Mouse (Mus musculus) activated CD4-positive, CD25-positive, alpha-beta regulatory T cell, adult 4 months (primary cell): ENCODE measurements around the gene Naga. TPM values are rescaled to one million over a fixed set of nuclear protein-coding genes. Genes with fewer than 3 reads are reported as not detected.
A peak's percentile ranks its signal among the peaks of the same experiment; 100 is the strongest.

Experiments
- ATAC-seq: one replicate; pipeline ENCODE4 v1.8.0; 2017
- polyA plus RNA-seq, 2 experiments: library from polyadenylated mRNA; unstranded; fragments of 100-300 nt; shearing (Covaris generic); gene quantifications; one replicate each; pipeline ENCODE4 v1.2.1; 2017

Gene Naga
- polyA plus RNA-seq, 2 experiments from 2014 or later, result 44.2 to 63.7 TPM

GRCm38 (mm10) chr15:82354126-82354945, 15.6 kb upstream of the Naga start, which contains the start of gene Ndufa6:
Ndufa6 (minus strand) TSS chr15:82354322.
- peak; percentile 98 for ATAC-seq

- no peak for ATAC-seq
Measured at GRCm38 (mm10) chr15:82353745-82354113, 15.0 kb upstream of the Naga start.

DNA sequence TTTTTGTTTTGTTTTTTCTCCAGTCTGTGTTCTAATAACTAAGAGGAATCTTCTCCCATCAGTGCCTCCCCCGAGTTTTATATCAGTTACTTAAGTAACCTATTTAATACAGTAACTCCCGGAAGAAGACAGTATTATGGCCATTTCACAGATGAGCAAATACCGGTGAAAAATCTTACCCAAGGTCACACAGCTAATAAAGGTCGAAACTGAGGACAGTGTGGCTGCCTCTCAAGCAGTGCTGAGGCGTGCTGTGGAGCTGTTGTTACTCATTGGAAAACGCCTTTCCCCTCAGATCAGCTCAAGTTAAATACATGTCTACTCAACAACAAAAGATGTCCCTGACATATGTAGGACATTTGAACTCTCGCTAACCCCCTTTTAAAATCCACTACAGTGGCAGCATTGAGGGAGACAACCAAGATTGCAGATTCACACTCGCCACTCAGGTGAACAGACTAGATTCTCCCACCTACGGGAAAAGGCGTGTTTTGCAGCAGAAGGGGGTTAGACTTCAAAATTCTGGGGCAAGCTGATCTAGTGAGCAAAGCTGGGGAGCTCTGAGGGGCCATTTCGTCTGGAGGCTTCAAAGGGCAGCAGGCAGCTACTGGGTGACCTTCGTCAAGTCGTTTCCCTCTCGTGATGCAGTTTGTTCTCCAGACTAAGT, 14.5 kb upstream of the Naga start:
- no peak for ATAC-seq

DNA sequence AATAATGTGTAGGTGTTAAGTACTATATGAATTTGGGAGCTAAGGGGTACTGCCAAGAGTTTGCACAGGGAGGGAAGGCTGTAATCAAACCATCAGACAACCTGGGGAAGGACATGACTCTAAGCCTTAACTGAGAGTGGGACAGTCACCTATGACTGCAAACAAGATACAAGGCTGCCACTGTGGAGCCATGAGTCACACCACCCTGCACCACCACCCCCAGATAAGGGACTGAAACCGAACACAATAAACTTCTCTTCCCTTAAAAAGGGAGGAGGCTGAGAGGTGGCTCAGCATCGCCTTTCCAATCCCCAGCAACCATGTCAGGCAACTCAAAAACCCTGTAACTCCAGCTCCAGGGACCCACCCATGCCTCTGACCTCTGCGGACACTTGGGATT, 12.8 kb upstream of the Naga start:
- ATAC-seq, result no peak

DNA sequence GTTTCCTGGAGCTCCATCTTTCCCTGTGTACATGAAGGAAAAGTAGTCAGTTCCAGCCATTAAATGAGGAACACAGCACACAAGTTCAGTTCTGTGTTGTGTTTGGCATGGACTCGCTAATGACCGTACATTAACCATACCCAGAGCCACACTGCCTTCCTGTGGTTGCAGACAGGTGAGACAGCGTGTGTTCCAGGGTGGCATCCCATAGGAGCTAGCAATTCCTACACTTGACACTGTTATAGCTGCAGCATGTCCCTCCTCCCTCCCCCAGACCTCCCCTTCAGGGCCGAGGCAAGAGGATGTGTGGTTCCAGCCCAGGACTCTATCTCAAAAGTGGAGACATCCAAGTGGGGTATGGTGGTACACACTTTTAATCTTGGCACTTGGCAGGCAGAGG, 11.6 kb upstream of the Naga start:
- ATAC-seq, result no peak

GRCm38 (mm10) chr15:82348999-82349341, 10.2 kb upstream of the Naga start:
- no peak for ATAC-seq

- no peak for ATAC-seq
Measured at GRCm38 (mm10) chr15:82348258-82348998, 9.7 kb upstream of the Naga start.

- ATAC-seq, result no peak
Measured at GRCm38 (mm10) chr15:82347852-82348251, 9.1 kb upstream of the Naga start.

GRCm38 (mm10) chr15:82347303-82347676, 8.6 kb upstream of the Naga start:
- no peak for ATAC-seq

DNA sequence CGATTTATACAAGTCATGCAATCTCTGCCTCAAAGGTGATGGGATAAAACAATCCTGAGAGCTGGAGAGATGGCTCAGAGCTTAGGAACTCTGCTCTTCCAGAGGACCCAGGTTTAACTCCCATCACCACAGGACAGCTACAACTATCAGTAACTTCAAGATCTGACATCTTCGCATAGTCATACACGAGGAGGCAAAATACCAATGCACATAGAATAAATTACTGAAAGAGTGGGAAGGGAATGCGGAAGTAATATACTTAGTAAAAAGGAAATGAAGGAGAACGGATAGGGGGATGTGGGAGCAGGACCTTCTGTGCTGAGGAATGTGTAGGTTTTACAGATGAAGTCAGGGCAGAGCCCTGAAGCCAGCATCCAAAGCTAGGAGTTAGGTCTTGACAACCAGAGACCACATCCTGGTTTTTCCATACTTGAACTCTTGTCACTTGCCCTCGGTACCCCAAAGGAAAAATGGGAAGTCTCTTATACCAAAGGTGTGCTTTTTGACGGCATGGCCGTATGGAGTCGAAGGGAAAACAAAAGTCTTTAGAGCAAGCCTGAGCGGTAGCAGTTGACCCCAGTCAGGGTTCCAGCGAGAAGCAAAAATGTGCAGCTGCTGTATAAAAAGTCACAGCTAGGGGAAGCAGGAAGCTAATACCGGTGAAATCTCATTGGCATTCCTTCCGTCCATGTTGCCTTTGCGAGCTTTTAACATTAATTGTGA, 8.0 kb upstream of the Naga start:
- no peak for ATAC-seq

DNA sequence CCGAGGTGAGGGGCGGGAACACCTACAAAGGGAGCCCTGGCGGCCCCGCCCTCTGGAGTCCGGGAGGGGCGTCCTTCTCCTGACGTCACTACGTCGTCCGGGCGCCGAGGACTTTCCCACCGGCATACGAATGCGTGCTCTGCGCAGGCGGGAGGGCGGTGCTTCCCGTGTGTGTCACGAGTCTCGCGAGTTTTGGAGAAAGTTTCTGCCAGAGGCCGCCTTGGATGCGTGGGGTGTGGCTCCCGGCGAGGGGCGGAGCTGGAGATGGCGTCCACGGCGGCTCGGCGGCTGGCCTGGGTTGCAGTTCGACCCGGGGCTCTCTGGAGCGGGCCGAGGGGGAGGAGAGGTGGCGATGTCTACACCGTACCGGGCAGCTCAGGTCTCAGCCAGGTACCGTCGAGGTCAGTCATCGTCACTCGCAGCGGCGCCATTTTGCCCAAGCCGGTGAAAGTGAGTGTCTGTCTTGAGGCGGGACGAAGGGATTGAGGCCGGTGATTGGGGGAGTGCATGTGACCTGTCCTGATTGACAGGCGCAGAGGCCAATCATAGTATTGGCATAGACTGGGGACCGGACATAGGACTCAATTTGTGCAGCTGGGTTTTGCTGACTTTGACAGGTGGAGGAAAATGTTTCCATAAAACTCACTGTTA, 7.2 kb upstream of the Naga start:
- peak; percentile 92 for ATAC-seq

DNA sequence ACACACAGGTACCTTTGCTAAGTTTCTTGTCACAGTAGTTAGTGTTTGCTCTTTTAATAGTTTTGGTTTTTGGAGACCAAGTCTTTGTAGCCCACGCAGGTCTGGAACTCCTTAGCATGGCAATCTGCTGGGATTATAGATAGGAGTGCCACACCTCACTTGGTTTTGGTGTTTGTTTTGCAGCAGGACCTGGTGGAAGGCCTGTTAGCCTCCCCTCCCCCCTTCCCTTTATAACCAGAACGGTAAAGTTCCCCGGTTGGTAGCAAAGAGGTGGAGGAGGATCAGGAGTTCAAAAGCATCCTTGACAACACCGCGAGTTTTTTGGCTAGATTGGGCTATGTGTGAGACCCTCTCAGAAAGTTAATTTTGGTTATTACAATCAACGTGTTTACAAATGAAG, 6.2 kb upstream of the Naga start:
- ATAC-seq, result no peak

- no peak for ATAC-seq
Measured at GRCm38 (mm10) chr15:82343368-82344287, 4.9 kb upstream of the Naga start.

DNA sequence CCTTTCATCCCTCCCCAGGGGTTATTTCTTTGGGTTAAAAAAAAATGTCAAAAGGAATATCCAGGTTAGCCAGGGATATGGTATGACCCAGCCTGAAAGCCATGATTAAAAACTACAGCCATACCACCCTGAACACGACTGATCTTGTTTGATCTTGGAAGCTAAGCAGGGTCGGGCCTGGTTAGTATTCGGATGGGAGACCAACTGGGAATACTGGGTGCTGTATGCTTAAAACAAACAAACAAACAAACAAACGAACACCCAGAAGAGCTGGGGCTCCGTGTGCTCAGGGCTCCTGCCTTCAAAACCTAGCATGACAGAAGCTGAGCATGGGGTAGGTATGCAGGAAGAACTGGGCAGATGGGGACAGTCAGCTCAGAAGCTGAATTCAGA, 3.8 kb upstream of the Naga start:
- no peak for ATAC-seq

DNA sequence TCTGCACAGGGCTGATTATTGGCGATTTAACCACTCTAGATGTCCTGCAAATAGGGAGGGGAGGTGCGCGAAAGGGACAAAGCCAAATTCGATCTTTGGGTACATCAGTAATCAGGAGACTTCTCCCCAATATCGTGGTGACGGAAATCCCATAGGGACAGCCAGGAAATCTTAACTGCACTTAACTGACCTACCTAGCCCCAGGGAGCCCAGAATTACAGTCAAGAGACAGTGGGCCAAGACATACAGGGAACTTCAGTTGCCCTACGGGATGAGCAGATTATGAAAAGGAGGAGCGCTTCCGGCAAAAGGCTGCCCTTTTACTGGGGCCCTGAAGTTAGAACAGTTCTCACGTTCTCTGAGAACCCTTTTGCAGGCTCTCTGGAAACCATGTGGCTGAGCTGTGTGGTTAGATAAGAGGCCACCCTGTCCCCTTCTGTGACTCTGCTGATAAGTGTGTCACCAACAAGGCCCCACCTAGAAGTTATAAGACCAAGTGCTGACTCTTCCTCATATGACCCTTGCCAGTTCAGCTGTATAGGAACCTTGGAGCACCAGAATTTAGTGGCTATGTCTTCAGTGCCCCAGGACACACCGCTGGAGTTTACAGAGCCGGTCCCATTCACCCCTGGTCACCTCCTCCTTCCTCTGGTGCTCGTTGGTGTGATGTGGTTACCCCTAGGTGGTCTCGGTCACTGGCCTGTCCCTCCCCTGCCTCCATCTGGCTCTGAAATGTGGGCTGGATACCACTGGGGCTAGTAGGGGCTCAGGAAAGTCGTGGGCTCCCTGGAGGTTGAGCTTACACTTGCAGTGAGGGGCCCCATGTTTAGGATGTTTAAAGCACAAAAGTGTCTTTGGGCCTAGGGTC, 3.2 kb upstream of the Naga start:
- peak; percentile 6 for ATAC-seq

GRCm38 (mm10) chr15:82341036-82341501, 2.3 kb upstream of the Naga start:
- no peak for ATAC-seq

- no peak for ATAC-seq
Measured at GRCm38 (mm10) chr15:82340414-82341035, 1.8 kb upstream of the Naga start.

DNA sequence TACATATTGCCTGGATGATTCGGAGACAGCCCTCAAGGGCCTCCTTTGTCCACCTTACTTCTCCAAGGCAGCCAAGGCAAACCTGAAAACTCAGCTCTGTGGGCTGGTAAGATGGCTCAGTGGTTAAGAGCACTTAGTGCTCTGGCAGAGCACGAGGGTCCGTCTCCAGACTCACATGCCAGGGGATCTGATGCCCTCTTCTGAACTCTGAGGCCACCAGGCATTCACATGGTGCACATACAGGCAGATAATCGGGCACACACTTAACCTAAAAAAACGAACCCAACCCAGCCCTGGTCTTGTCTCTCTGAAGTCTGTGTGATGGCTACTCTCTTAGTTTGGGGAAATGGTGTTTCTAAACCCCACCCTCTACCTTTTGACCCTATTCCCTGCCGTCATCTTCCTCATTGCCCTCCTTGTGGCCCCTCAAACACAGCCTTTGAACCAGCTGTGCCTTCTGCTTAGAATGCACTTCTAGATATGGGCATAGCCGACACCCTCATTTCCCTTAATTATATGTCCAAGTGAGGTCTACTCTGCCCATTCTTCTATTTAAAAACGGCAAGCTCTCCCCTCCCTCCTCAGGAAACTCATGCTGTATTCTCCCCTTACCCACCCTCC, 1.0 kb upstream of the Naga start:
- ATAC-seq, result no peak

GRCm38 (mm10) chr15:82339150-82339549, 425 bp upstream of the Naga start:
- ATAC-seq, result no peak
